Mouse (Mus musculus): ENCODE measurements around the gene Tspyl3.
"Not testable (repeated sequence)": the region's sequence is repeated elsewhere in the genome, so short reads cannot be mapped to it uniquely, and the experiment has no call there.

GRCm38 (mm10) chr2:153274200-153274918 is 49.1 kb upstream of the Tspyl3 start:
- TF ChIP-seq CTCF (IDR thresholded peaks at IDR 0.05; ENCODE audit: control insufficient read depth, insufficient read depth, insufficient read length); MYOD1 (IDR thresholded peaks at IDR 0.05; ENCODE audit: control insufficient read depth, insufficient read length, low read depth); USF1 (IDR thresholded peaks at IDR 0.05; ENCODE audit: low read depth); MAX (IDR thresholded peaks at IDR 0.05); FOSL1 (IDR thresholded peaks at IDR 0.05; ENCODE audit: insufficient read depth, low read length, poor library complexity, severe bottlenecking): not testable (repeated sequence)

Data from C2C12 (cell line).